Mouse (Mus musculus) lung, postnatal 4 days (tissue): ENCODE results near the gene Ntrk2.

Source experiments
- DNase-seq, 2 experiments: peaks; one replicate each; pipeline ENCODE4 v3.0.0; 2021

Gene Ntrk2

GRCm38 (mm10) chr13:58843826-58844225 is 37.5 kb downstream of the Ntrk2 start:
- DNase-seq = no peak

- DNase-seq = no peak
These were observed 42.2 kb downstream of the Ntrk2 start for GRCm38 (mm10) chr13:58848578-58848977.

GRCm38 (mm10) chr13:58853685-58854084 is 47.3 kb downstream of the Ntrk2 start:
- DNase-seq = no peak

GRCm38 (mm10) chr13:58866239-58866638 is 59.9 kb downstream of the Ntrk2 start:
- DNase-seq = no peak

GRCm38 (mm10) chr13:58866776-58867435 is 60.5 kb downstream of the Ntrk2 start:
- DNase-seq = no peak

- no peak for DNase-seq
These were observed 76.1 kb downstream of the Ntrk2 start for GRCm38 (mm10) chr13:58882468-58882867.

GRCm38 (mm10) chr13:58882916-58883315 is 76.5 kb downstream of the Ntrk2 start:
- DNase-seq = no peak

- no peak for DNase-seq
These were observed 79.7 kb downstream of the Ntrk2 start for GRCm38 (mm10) chr13:58886108-58886507.

GRCm38 (mm10) chr13:58896254-58896910 is 90.0 kb downstream of the Ntrk2 start:
- no peak for DNase-seq

- DNase-seq = no peak
These were observed 93.0 kb downstream of the Ntrk2 start for GRCm38 (mm10) chr13:58899337-58899736.

GRCm38 (mm10) chr13:58902313-58902712 is 95.9 kb downstream of the Ntrk2 start:
- no peak for DNase-seq

GRCm38 (mm10) chr13:58904742-58905735 is 98.7 kb downstream of the Ntrk2 start:
- DNase-seq = no peak

- DNase-seq = no peak
These were observed 105.6 kb downstream of the Ntrk2 start for GRCm38 (mm10) chr13:58911936-58912335.

GRCm38 (mm10) chr13:58912559-58912958 is 106.2 kb downstream of the Ntrk2 start:
- no peak for DNase-seq

- no peak for DNase-seq
These were observed 107.9 kb downstream of the Ntrk2 start for GRCm38 (mm10) chr13:58914061-58914814.

- no peak for DNase-seq
These were observed 110.0 kb downstream of the Ntrk2 start for GRCm38 (mm10) chr13:58916348-58916747.

GRCm38 (mm10) chr13:58920241-58920640 is 113.9 kb downstream of the Ntrk2 start:
- no peak for DNase-seq

GRCm38 (mm10) chr13:58921255-58921654 is 114.9 kb downstream of the Ntrk2 start:
- no peak for DNase-seq

- DNase-seq = no peak
These were observed 115.3 kb downstream of the Ntrk2 start for GRCm38 (mm10) chr13:58921705-58922104.

- DNase-seq = no peak
These were observed 115.8 kb downstream of the Ntrk2 start for GRCm38 (mm10) chr13:58922174-58922573.

- DNase-seq = no peak
These were observed 117.1 kb downstream of the Ntrk2 start for GRCm38 (mm10) chr13:58923496-58923895.

- DNase-seq = no peak
These were observed 118.1 kb downstream of the Ntrk2 start for GRCm38 (mm10) chr13:58924486-58924885.

GRCm38 (mm10) chr13:58927186-58927585 is 120.8 kb downstream of the Ntrk2 start:
- DNase-seq = no peak
